Mouse (Mus musculus): ENCODE results near the gene Dnajb13. TPM values are rescaled to one million over a fixed set of nuclear protein-coding genes. Genes with fewer than 3 reads are reported as not detected.
A peak's percentile ranks its signal among the peaks of the same experiment; 100 is the strongest.

The Dnajb13 gene
- polyA plus RNA-seq, 1 experiment from 2014 or later = 0.24 TPM

GRCm38 (mm10) chr7:100504740-100505487, 9.8 kb downstream of the Dnajb13 start:
- H3K27ac ChIP-seq = no peak overlapping the region
- no peak overlapping the region for H3K4me2 ChIP-seq (replicated peaks)
- H3K9me3 ChIP-seq = no peaks in the 10 kb centered on the region
- no peak for ATAC-seq (ENCODE audit: low FRiP score, low read depth)
- no peak overlapping the region for H3K4me3 ChIP-seq
- peaks cover 2% of the 10 kb centered on the region; the same call in 1 of the 2 replicates for H3K36me3 ChIP-seq
- H3K27me3 ChIP-seq = no peaks in the 10 kb centered on the region
- WGBS = 86% methylated on average over 13 of the region's 13 CpGs
- H3K9ac ChIP-seq = no peak overlapping the region
- H3K4me1 ChIP-seq = peaks cover 10% of the 10 kb centered on the region

- 91% methylated on average over 5 of the region's 5 CpGs for WGBS
- H3K27me3 ChIP-seq = no peaks in the 10 kb centered on the region
- H3K36me3 ChIP-seq = peaks cover 21% of the 10 kb centered on the region
- H3K4me3 ChIP-seq = no peak overlapping the region
- ATAC-seq (ENCODE audit: low FRiP score, low read depth) = no peak
- no peak overlapping the region for H3K4me2 ChIP-seq (replicated peaks)
- no peak overlapping the region for H3K9ac ChIP-seq
- H3K27ac ChIP-seq = no peak overlapping the region
- no peaks in the 10 kb centered on the region for H3K9me3 ChIP-seq
- H3K4me1 ChIP-seq = peaks cover 4% of the 10 kb centered on the region
Observed at GRCm38 (mm10) chr7:100503076-100503475, 11.7 kb downstream of the Dnajb13 start.

GRCm38 (mm10) chr7:100502374-100502922, 12.3 kb downstream of the Dnajb13 start:
- H3K27me3 ChIP-seq = no peaks in the 10 kb centered on the region
- no peak overlapping the region for H3K9ac ChIP-seq
- H3K36me3 ChIP-seq = peaks cover 27% of the 10 kb centered on the region
- no peak for ATAC-seq (ENCODE audit: low FRiP score, low read depth)
- no peak overlapping the region for H3K27ac ChIP-seq
- H3K4me3 ChIP-seq = no peak overlapping the region
- H3K4me2 ChIP-seq (replicated peaks) = no peak overlapping the region
- H3K9me3 ChIP-seq = no peaks in the 10 kb centered on the region
- 0 out of 2 replicates have a peak, but pooled peaks cover 2% of the 10 kb centered on the region for H3K4me1 ChIP-seq
- WGBS = 77% methylated on average over 7 of the region's 7 CpGs

GRCm38 (mm10) chr7:100501844-100502373, 12.9 kb downstream of the Dnajb13 start:
- Histone ChIP-seq H3K4me2 (replicated peaks) (no peak overlapping the region), H3K36me3 (peaks cover 32% of the 10 kb centered on the region), H3K4me1 (peaks cover 3% of the 10 kb centered on the region; the same call in 1 of the 2 replicates), H3K4me3 (no peak overlapping the region), H3K9ac (no peak overlapping the region), H3K9me3 (no peaks in the 10 kb centered on the region), H3K27ac (no peak overlapping the region), H3K27me3 (no peaks in the 10 kb centered on the region)
- WGBS = 66% methylated on average over 2 of the region's 2 CpGs
- ATAC-seq (ENCODE audit: low FRiP score, low read depth) = no peak

GRCm38 (mm10) chr7:100501027-100501843, 13.5 kb downstream of the Dnajb13 start:
- no peaks in the 10 kb centered on the region for H3K27me3 ChIP-seq
- WGBS = 70% methylated on average over 6 of the region's 6 CpGs
- no peak overlapping the region for H3K9ac ChIP-seq
- peaks cover 37% of the 10 kb centered on the region for H3K36me3 ChIP-seq
- no peak overlapping the region for H3K4me2 ChIP-seq (replicated peaks)
- H3K4me1 ChIP-seq = peaks cover 10% of the 10 kb centered on the region
- no peak overlapping the region for H3K27ac ChIP-seq
- no peak for ATAC-seq (ENCODE audit: low FRiP score, low read depth)
- H3K9me3 ChIP-seq = no peaks in the 10 kb centered on the region
- H3K4me3 ChIP-seq = no peak overlapping the region

- no peak overlapping the region for H3K9ac ChIP-seq
- no peaks in the 10 kb centered on the region for H3K9me3 ChIP-seq
- no peaks in the 10 kb centered on the region for H3K27me3 ChIP-seq
- no peak for ATAC-seq (ENCODE audit: low FRiP score, low read depth)
- H3K4me2 ChIP-seq (replicated peaks) = no peak overlapping the region
- no peak overlapping the region for H3K27ac ChIP-seq
- WGBS = 69% methylated on average over 16 of the region's 16 CpGs
- H3K4me1 ChIP-seq = peaks cover 18% of the 10 kb centered on the region
- H3K4me3 ChIP-seq = no peak overlapping the region
- peaks cover 37% of the 10 kb centered on the region for H3K36me3 ChIP-seq
Observed at GRCm38 (mm10) chr7:100500276-100500977, 14.3 kb downstream of the Dnajb13 start.

GRCm38 (mm10) chr7:100499465-100499864, 15.3 kb downstream of the Dnajb13 start:
- Histone ChIP-seq H3K9ac (no peak overlapping the region), H3K27me3 (no peaks in the 10 kb centered on the region), H3K4me3 (no peak overlapping the region), H3K4me2 (replicated peaks) (no peak overlapping the region), H3K27ac (no peak overlapping the region), H3K4me1 (peaks cover 27% of the 10 kb centered on the region), H3K36me3 (peaks cover 37% of the 10 kb centered on the region), H3K9me3 (no peaks in the 10 kb centered on the region)
- ATAC-seq (ENCODE audit: low FRiP score, low read depth) = no peak

- WGBS = 89% methylated on average over 13 of the region's 13 CpGs
Observed at GRCm38 (mm10) chr7:100497982-100498381, 16.8 kb downstream of the Dnajb13 start.

GRCm38 (mm10) chr7:100497402-100497801, 17.4 kb downstream of the Dnajb13 start:
- Histone ChIP-seq H3K4me1 (peaks cover 48% of the 10 kb centered on the region), H3K4me2 (replicated peaks) (no peak overlapping the region), H3K9me3 (no peaks in the 10 kb centered on the region), H3K9ac (no peak overlapping the region), H3K27ac (no peak overlapping the region), H3K36me3 (peaks cover 37% of the 10 kb centered on the region), H3K27me3 (no peaks in the 10 kb centered on the region), H3K4me3 (no peak overlapping the region)
- WGBS = 84% methylated on average over 4 of the region's 4 CpGs
- no peak for ATAC-seq (ENCODE audit: low FRiP score, low read depth)

More at GRCm38 (mm10) chr7:100497982-100498381, 16.8 kb downstream of the Dnajb13 start:
- Histone ChIP-seq H3K27me3 (no peaks in the 10 kb centered on the region), H3K36me3 (peaks cover 37% of the 10 kb centered on the region), H3K4me1 (peaks cover 42% of the 10 kb centered on the region), H3K9ac (no peak overlapping the region), H3K4me3 (no peak overlapping the region), H3K27ac (no peak overlapping the region), H3K9me3 (no peaks in the 10 kb centered on the region), H3K4me2 (replicated peaks) (no peak overlapping the region)
- ATAC-seq (ENCODE audit: low FRiP score, low read depth) = no peak

GRCm38 (mm10) chr7:100496791-100497190, 18.0 kb downstream of the Dnajb13 start:
- Histone ChIP-seq H3K4me1 (peaks cover 51% of the 10 kb centered on the region), H3K36me3 (peaks cover 37% of the 10 kb centered on the region), H3K4me3 (no peak overlapping the region), H3K4me2 (replicated peaks) (no peak overlapping the region), H3K27me3 (no peaks in the 10 kb centered on the region), H3K9me3 (no peaks in the 10 kb centered on the region), H3K9ac (peak overlapping the region; percentile 43; the same call in 1 of the 2 replicates), H3K27ac (no peak overlapping the region)
- no peak for ATAC-seq (ENCODE audit: low FRiP score, low read depth)
- 98% methylated on average over 9 of the region's 9 CpGs for WGBS

- Histone ChIP-seq H3K36me3 (peaks cover 37% of the 10 kb centered on the region), H3K27ac (peak overlapping the region; percentile 61; the same call in 1 of the 2 replicates), H3K9me3 (no peaks in the 10 kb centered on the region), H3K9ac (peak overlapping the region; percentile 43; the same call in 1 of the 2 replicates), H3K27me3 (no peaks in the 10 kb centered on the region), H3K4me2 (replicated peaks) (peak overlapping the region; percentile 83), H3K4me1 (peaks cover 51% of the 10 kb centered on the region), H3K4me3 (no peak overlapping the region)
- 75% methylated on average over 6 of the region's 6 CpGs for WGBS
- ATAC-seq (ENCODE audit: low FRiP score, low read depth) = no peak
Observed at GRCm38 (mm10) chr7:100496371-100496770, 18.4 kb downstream of the Dnajb13 start.

All from limb, embryonic 13.5 days (tissue).